In genomic region chr1:193418656-193419055, GRCm38 (mm10) we compare ENCODE assay signal across 17 mouse cellular contexts. TPM values are rescaled to one million over a fixed set of nuclear protein-coding genes. Genes with fewer than 3 reads are reported as not detected.
A peak's percentile ranks its signal among the peaks of the same experiment; 100 is the strongest.
DNase-seq lines count a peak whose midpoint lies in the region; ATAC-seq and TF ChIP-seq lines count a peak whose summit lies in the region.
"Had no signal": no experiment of that assay in that cellular context is flagged by ENCODE, and none has a peak within 500 bp of the region (broad histone marks: within the 10 kb centered on the region; RNA-seq: fewer than 3 reads in every experiment).

No protein-coding gene starts in this region.

- peak; percentile 39 for DNase-seq in adrenal gland, adult 2 months
- no peak for DNase-seq in adrenal gland, postnatal 25 days
- DNase-seq in lung, embryonic 14.5 days: peak; percentile 48
- no peak for DNase-seq in lung, postnatal 25 days (ENCODE audit: low spot score)
- no peak for DNase-seq in cerebellum, postnatal 10 days
- DNase-seq: layer of hippocampus, adult 9-11 months; left cerebral cortex, postnatal 4 days; right cerebral cortex, postnatal 25 days had no signal

- no peak overlapping the region for H3K4me3 ChIP-seq in lung, embryonic 14.5 days (ENCODE audit: low read depth, low read length)
- no peak overlapping the region for H3K4me3 ChIP-seq in heart, embryonic 15.5 days
- H3K4me3 ChIP-seq: erythroblast, embryonic 14.5 days; stomach, embryonic 15.5 days had no signal

- H3K4me1 ChIP-seq in lung, embryonic 14.5 days (ENCODE audit: insufficient read depth): peaks cover 25% of the 10 kb centered on the region
- H3K4me1 ChIP-seq in heart, embryonic 15.5 days (replicated peaks): peaks cover 18% of the 10 kb centered on the region

- TF ChIP-seq CTCF in lung, embryonic 14.5 days (IDR thresholded peaks at IDR 0.05; ENCODE audit: low read depth): no peak

- no peaks in the 10 kb centered on the region for H3K36me3 ChIP-seq in lung, embryonic 14.5 days (ENCODE audit: insufficient read depth)
- no peaks in the 10 kb centered on the region for H3K36me3 ChIP-seq in heart, embryonic 15.5 days
- H3K36me3 ChIP-seq: stomach, embryonic 15.5 days had no signal

- no peaks in the 10 kb centered on the region for H3K9me3 ChIP-seq in lung, embryonic 14.5 days (ENCODE audit: low read depth, low read length)
- H3K9me3 ChIP-seq in heart, embryonic 15.5 days (replicated peaks): no peaks in the 10 kb centered on the region
- H3K9me3 ChIP-seq: stomach, embryonic 15.5 days had no signal

- no peaks in the 10 kb centered on the region for H3K27me3 ChIP-seq in lung, embryonic 14.5 days (ENCODE audit: insufficient read depth, low read length)
- H3K27me3 ChIP-seq in heart, embryonic 15.5 days: peaks cover 8% of the 10 kb centered on the region; the same call in 1 of the 2 replicates
- H3K27me3 ChIP-seq: stomach, embryonic 15.5 days had no signal

- no peak overlapping the region for H3K9ac ChIP-seq in lung, embryonic 14.5 days
- no peak overlapping the region for H3K9ac ChIP-seq in heart, embryonic 15.5 days
- H3K9ac ChIP-seq: stomach, embryonic 15.5 days had no signal

- no peak overlapping the region for H3K4me2 ChIP-seq in lung, embryonic 14.5 days
- no peak overlapping the region for H3K4me2 ChIP-seq in heart, embryonic 15.5 days
- H3K4me2 ChIP-seq: stomach, embryonic 15.5 days had no signal

- WGBS in lung, embryonic 14.5 days: 31% methylated on average over 5 of the region's 5 CpGs
- 25% methylated on average over 5 of the region's 5 CpGs for WGBS in heart, embryonic 15.5 days

- peak; percentile 8; the same call in 1 of the 2 replicates for ATAC-seq in lung, embryonic 14.5 days (ENCODE audit: insufficient read depth)
- no peak for ATAC-seq in heart, embryonic 15.5 days (replicated peaks; ENCODE audit: insufficient number of reproducible peaks, insufficient read depth, low FRiP score, low read depth)
- ATAC-seq in megakaryocyte progenitor cell, adult 5-6 weeks (replicated peaks; ENCODE audit: poor library complexity): 0 out of 2 replicates have a peak, but pooled peaks have one; percentile 33
- no peak for ATAC-seq in granulocyte monocyte progenitor cell, adult 5-6 weeks (replicated peaks; ENCODE audit: poor library complexity, severe bottlenecking)
- ATAC-seq: activated CD4-positive, CD25-positive, alpha-beta regulatory T cell, adult 4 months had no signal

- peak overlapping the region; percentile 72 for H3K27ac ChIP-seq in lung, embryonic 14.5 days (ENCODE audit: low read depth)
- H3K27ac ChIP-seq in heart, embryonic 15.5 days: peak overlapping the region; percentile 35; the same call in 1 of the 2 replicates
- H3K27ac ChIP-seq: macrophage; stomach, embryonic 15.5 days had no signal

RNA-seq across cellular contexts. Expression of gene Camk1g, which starts 48.6 kb away (rescaled TPM):
- total RNA-seq in adrenal gland, adult 2 months (2021): not detected
- 0.29 and 0.42 TPM in 2 replicates for polyA plus RNA-seq in adrenal gland, adult 2 months (2012; rRNA removed)
- total RNA-seq in adrenal gland, postnatal 25 days (2021): 0.12 TPM in 1 of 2 replicates, not detected in the other
- 28.4 and 31.8 TPM in 2 replicates for polyA plus RNA-seq in lung, embryonic 14.5 days (2014; fragmentation: Nextera tagmentation; extraction: Ambion mirVana)
- 11.5 and 13.3 TPM in 2 replicates for polyA plus RNA-seq in heart, embryonic 15.5 days (2015; fragmentation: Nextera tagmentation; extraction: Ambion mirVana)
- total RNA-seq in megakaryocyte progenitor cell, adult 5-6 weeks (2015): not detected in 2 replicates
- not detected in 2 replicates for total RNA-seq in megakaryocyte progenitor cell, adult 5-6 weeks (2017)
- not detected in 2 replicates for total RNA-seq in granulocyte monocyte progenitor cell, adult 5-6 weeks (2014; fragmentation: Nextera tagmentation)
- total RNA-seq in granulocyte monocyte progenitor cell, adult 5-6 weeks (2017): not detected in 2 replicates
- total RNA-seq: ES-E14; monocyte, adult 5-6 weeks had no signal
- polyA plus RNA-seq: activated CD4-positive, CD25-positive, alpha-beta regulatory T cell, adult 4 months; erythroblast, embryonic 14.5 days; macrophage had no signal

Comparison
In these comparisons a context has a peak if more than half of its experiments do, and no peak if none do; other contexts are left out.
1. DNase-seq: peak in adrenal gland, adult 2 months (single experiment) and lung, embryonic 14.5 days (single experiment); none in adrenal gland, postnatal 25 days (single experiment), lung, postnatal 25 days (single experiment) and cerebellum, postnatal 10 days (0 of 2).
2. ATAC-seq: peak in lung, embryonic 14.5 days (single experiment) and megakaryocyte progenitor cell, adult 5-6 weeks (single experiment); none in heart, embryonic 15.5 days (single experiment) and granulocyte monocyte progenitor cell, adult 5-6 weeks (single experiment).